Mouse (Mus musculus) left cerebral cortex, adult 18-20 months (tissue): ENCODE measurements at regions not wholly inside any gene's neighbourhood (a gene's known extent, or its start where the extent isn't known, plus 50 kb on each side); places are given as distances from the start of the nearest gene placed in this dataset.
A peak's percentile ranks its signal among the peaks of the same experiment; 100 is the strongest.

ENCODE experiments used
- DNase-seq, 2 experiments: peaks; one replicate each; pipeline ENCODE4 v3.0.0; 2021 to 2022; ENCODE audit warnings: low spot score in 2 of 2, mixed read lengths in 1 of 2

DNA sequence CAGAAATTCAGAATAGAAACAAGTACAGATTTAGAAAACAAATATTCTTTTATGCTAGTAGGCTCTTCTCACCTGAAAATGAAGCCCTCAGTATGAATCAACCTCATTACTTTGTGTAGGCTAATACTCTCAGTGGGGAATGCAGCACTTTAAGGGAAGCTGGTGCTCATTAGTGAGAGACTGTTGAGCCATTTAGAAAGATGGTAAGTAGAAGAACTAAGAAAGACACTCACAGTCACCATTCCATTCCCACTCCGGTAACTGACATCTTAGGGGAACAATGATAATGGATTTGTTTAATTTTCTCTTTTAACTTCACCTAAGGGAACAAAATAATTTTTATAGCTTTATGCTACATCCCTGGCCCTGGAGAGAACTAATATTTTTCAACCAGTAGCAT is 648.0 kb upstream of the Nova1 start:
- DNase-seq, result no peak

DNA sequence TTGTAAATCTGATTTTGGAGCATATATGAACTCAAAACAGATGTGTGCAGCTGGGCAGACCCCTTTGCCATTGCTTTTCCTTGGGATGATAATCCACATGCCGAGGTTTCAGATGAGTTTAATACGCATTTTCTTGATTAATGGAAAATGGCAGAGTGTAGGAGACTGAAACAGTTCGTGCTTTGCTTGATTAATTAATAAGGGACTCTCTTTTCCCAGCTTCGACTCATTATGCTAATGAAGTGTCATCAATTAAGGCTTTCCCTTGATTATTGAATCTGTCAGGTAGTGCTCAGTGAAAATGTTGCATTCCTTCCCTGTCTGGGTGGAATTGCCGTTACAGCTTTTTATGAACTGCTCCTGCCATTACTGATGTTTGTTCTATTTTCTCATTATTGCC is 647.2 kb upstream of the Nova1 start:
- DNase-seq, result no peak

DNA sequence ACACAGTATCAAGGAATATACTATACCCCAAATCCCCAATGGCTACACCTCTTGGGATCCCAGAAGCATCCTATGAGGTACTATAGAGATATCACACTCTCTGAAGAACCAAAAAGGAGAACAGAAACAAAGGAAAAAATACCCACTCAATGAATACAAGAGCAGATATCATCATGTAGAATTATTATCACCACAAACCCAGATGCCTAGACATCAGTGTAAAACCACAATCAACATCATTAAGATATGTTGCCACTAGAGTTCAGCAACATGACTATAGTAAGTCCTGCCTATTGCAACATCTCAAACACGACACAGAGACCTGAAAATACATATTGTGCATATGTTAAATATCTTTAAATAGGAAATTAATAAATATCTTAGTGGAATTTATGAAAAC is 612.9 kb upstream of the Nova1 start:
- no peak for DNase-seq

DNA sequence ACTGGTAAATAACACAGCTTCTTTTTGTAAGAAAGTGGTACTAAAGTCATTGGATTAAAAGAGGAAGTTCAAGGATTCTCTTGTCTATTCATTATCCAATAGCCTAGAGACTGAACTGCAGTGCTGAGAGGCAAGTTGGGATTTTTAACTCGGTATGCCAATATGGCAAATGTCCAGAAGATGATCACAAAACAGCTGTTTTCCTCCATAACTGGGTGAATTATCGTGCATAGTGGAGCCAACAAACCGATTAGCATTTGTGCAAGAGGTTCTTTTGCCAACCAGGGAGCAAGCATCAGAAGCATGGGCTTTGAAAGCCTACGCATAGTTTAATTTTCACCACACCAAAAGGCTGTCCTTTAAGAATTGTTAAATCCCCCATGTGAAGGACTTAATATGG is 593.5 kb upstream of the Nova1 start:
- no peak for DNase-seq

DNA sequence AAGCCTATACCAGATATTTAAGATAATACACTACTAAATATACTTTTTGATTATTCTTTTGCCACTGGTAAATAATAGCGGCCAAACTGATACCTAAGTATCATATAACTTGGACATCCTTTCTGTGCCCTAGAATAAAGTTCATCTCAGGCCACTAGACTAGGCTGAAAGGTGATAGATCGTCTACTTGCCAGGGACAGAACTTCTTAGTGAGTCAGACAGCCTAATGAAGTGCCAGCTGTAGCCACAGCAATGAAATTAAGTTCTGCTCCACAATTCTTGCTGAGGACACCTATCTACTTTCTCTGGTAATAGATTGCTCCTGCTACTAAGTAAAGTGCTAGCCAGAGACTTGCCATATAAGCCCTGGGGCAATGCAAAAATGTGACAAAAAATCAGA is 587.8 kb upstream of the Nova1 start:
- no peak for DNase-seq

DNA sequence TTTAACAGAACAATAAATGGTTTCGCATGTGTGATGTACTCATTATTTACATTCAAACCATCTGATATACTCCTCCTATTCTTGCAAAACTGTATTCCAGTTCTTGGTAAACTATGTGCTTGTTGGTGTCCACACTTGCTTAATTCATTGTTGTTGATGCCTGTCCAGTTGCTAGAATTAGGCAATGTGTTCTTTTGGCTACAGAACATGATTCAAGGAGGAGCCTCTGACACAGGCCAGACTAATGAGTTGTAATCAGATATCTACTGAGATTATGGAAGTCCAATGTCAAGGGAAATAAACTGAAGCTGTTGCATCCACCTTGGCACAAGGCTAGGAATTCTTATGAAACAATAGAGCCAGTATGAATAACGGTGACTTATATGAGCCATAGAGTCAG is 587.4 kb upstream of the Nova1 start:
- no peak for DNase-seq

DNA sequence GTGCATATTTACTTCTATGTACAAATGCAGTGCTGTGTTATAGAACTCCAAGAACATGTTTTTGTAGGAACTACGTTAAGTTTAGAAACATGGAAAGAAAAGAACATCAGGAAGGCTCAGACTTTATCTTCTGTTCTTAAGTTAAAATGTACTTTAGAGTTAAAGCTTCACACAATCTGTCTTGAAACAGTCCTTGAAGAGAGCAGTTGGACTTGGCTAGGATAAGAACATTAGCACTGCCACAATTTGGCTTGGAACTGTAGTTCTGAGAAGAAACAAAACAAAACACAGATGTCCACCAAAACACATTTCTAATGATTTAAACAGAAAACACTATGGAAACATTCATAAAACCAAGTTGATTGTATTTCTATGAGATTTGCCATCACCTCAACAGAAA is 564.5 kb upstream of the Nova1 start:
- no peak for DNase-seq

DNA sequence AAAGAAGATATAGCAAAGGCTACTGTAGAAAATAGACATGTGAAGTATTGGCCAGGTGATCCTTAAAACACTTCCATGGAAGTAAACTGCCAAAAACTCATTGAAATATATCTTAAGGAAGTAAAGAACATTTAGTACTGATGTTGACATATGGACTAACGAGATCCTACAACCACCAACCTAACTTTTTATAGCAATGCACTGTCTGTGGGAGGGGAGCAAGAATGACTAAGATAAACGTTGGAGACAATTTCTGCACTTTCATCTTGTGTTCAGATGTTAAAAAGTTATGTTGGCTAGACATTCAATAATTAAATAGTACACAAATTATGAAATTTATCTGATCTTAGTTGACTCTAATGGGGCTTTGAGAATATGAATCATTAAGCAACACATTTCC is 534.5 kb upstream of the Nova1 start:
- DNase-seq, result no peak

DNA sequence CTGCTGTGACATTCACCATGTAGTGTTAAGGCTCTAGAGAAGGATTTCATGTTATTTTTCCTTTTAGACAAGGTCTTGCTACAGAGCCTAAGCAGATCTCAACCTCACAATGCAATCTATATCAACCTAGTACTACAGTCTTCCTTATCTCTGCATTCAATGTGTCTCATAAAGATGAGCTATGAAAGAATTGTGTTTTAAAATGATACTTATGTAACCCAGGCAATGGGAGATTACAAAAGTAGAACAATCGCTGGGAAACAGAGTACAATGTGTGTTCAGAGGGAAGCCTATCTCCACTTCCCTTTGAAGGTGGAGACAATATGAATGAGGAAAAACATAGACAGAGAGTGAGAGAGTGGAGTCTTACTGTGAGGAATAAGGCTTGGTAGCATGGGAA is 532.5 kb upstream of the Nova1 start:
- no peak for DNase-seq

DNA sequence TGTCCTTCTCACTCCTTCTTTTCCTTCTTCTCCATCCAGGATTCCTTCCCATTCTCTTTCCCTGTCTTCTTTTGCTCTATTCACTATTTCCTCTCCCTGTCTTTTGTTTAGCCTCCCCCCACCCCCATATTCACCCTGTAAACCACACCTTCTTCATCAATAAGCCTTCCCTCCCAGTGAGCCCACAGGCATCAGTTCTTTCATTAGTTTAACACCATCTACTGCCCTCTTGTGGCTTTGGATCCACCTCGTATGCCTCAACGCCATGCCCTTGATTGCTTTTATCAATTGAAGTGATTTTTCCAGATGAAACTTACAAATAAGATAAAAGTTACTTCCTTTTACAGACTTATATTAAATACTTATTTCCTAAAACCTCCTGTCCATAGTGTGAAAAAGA is 494.7 kb upstream of the Nova1 start:
- peak; percentile 9 to 17 for DNase-seq

DNA sequence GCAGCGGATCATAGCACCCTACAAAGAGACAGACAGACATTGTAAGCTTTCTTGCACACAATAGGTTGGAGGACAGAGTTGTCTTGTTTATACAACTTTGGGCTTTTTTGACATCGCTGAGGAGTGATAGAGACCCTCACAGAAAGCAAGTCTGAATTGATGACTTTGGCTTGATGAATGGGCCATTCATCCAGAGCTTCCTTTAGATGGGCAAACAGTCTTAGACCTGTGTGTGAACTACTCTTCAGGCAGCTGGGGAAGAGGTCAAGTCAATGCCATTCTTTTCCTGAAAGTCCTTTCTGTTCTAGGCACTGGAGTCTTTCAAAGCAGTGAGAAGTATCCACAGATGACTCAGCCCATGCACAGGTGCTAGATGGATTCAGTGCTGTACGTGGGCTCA is 457.2 kb upstream of the Nova1 start:
- no peak for DNase-seq

DNA sequence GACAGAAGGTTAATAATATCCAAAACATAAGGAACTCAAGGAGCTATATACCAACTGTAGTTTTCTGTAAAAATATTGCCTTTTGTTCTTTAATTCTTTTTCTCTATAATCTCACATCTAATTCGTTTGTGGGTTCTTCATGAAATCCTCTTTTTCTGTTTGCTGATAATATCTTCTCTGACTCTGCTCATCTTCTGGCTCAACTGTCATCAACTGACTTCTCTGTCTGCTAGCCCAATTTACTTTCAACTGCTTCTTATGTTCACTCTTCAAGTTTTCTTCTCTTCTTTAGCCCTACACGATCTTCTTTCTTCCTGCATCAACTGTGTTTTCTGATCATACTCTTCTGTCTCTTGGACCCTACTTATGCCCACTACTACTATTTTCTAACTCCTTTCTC is 453.6 kb upstream of the Nova1 start:
- no peak for DNase-seq

DNA sequence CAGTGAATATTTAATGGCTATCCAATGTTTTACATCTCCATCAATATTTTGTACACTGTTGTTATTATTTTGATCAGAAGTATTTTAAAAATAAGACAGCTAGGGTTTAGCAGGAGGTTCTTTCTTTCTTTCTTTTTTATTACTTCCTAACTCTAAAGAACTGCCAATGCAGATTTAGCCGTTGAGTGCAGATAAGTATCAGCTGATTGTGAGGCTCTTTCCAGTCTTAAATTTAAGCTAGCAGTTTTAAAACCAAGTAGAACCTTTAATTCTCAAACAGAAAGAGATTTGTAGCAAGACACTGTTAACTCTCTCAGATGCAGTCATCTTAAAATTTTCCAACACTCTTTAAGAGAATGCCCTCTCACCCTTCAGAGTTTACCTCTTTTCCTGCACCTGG is 445.4 kb upstream of the Nova1 start:
- DNase-seq, result no peak

DNA sequence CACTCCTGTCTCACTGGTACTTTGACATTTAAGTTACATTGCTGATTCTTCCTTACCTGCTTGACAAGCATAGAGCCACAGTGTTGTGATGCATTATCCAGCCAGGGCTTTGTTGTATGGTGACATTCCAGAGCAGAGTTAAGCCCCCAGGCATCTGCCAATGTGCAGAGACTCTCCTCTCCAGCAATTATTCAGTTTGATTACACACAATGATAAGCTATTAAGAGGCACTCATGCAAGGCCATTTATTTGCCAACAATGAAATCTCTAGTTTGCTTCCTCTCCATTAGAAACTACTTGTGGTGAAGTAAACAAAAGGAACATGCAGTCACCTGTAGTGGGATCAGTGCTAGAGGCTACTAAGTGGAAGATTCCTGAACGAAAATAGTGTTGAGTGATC is 444.7 kb upstream of the Nova1 start:
- DNase-seq, result no peak

DNA sequence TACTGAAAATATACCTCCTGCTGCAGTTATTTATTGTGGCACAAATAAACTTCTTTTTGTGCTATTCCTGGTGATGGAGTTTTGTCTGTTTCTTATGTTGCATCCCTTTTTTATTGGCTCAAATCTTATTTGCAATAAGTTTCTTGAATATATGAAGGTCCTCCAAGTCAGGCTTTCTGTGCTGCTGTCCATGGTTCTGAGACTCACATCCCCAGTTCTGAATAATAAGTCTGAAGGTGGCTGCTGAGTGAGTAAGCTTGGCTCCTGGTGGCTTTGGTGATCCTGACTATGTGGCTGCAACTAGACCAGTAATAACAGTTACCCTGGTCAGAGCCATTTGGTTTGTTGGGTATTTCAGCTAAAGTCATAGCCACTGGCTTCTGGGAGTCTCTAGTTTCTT is 433.6 kb upstream of the Nova1 start:
- DNase-seq, result no peak

DNA sequence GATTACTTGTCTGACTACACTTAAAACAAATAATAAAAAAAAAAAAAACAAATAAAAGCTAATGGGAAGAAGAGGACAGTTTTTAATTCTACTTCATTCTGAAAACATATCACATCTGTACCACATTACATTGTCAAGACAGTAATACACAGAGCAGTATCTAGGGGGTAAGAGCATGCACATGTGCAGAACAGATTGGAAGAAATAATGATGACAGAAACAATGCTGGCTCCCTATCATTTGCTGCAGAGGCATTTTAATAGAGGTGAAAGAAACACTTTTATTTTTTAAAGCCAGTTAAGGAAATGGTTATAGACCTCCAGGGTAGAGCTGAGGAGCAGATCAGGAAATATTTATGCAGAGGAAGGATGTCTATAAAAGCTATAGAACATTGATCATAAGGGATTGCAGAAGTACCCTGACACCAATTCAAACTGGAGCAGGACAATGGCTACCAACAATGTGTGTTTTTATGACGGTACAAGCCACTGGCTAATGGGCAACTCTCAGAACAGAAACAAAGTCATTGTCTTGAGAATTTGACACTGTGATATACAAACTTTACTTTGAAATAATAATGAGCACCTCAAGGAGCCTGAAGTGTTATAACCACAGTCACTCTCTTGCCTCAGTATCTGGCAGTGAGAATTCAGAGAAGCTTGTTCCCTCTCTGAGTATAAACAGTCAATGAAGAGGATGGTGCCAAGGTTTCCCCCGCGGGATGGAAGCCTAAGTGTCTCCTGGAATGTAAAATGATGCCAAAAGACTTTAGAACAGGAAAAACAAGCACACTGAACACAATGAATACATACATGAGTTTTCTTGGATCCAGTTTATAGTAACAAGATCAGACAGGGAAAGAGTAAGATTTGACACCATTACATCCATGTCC is 425.1 kb upstream of the Nova1 start:
- no peak for DNase-seq

DNA sequence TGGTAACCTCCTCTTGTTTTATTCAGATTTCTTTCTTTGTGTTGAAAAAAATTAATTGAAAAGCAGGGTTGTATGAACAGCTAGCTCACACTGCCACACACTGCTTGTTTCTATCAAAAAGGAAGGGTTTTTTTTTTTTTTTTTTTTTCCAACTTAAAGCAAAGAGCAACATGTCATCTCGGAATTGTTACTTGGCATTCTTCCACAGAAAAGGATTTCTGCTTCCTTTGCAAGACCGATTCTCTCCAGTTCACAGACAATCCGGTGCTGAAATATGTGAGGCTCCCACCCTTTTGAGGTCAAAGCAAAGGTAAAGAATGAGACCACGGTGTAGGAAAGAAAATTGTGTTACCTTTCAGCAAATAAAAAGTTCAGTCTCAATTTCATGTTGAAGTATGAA is 401.3 kb upstream of the Nova1 start:
- DNase-seq, result no peak

DNA sequence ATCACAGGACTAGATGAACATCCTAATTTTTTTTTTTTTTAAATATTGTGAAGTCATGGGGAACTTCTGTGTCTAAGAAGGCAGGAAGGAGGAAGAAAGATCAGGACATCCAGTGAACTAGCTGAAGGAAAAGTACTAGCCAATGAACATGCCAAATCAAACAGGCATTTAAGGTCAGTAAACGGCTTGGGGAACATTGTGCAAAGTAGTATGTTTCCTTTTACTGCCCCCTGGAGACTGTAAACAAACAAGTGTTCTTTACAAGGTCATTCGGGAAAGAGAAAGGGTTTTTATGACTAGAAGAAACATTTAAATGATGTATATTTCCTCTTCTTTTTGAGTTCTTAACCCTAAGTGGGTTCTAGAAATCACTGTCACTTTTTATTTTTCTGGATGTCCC is 400.6 kb upstream of the Nova1 start:
- DNase-seq, result no peak

DNA sequence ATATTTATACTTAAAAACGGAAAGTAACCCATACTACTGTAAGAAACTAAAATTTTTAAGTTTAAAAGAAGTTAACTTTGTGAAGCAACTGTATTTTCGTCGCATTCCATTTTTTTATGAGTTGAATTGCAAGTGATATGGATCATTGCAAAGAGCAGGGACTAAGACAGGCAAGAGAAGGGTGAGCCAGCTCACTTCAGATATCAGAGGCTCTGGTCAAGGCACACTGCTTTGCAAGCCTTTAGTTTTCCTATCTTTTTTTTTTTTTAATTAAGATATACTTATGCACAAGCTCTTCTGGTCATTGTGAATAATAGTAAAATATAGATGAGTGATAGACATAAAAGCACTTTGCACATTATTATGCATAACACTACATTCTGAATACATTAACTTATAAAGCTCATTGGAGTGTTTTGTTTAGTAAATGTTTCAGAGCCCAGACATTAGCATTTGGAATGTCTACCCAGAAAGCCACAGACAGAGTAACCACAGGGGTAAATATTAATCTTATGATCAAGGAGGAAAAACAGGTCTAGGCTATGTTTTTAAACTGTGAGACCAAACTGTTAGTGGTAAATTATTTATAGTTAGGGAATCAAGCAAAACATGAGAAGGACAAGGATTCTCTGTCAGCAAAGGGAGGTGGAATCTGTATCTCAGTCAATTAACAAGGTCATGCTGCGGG is 392.8 kb upstream of the Nova1 start:
- DNase-seq, result no peak

DNA sequence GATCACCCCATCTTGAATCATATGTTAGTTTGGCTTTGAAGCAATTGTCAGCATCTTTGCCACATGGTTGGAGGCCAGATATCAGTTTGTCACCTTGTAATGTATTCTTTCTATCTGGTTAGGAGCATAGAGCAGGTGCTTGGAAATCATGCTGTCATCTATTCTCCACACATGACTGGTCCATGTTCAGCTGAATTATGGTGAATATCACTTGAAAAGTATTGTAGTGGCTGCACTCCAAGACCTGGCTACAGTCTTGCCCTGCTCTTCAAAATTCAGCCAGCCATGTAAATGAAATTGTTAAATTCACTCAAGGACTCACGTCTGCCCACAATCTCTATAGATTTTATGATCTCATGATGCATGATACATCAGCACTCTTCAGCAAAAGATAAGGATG is 384.2 kb upstream of the Nova1 start:
- no peak for DNase-seq

DNA sequence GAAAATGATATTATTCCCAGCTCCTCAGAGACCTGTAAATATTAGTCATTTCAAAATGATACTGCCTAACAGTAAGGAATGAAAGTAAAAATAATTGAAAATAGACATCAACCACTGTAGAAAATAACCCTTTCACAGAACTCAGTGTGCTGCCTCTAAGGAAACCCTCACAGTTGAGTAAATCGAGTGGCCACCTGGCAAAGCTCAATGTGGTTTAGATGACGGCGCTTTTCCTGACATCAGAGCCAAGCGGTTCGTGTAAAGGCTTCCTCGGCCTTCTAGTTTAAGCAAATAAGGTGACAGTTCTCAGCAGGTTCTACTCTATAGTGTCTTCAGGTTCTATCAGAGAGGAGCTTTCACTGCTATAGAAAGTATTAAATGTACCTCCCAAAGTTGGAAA is 379.9 kb upstream of the Nova1 start:
- no peak for DNase-seq

DNA sequence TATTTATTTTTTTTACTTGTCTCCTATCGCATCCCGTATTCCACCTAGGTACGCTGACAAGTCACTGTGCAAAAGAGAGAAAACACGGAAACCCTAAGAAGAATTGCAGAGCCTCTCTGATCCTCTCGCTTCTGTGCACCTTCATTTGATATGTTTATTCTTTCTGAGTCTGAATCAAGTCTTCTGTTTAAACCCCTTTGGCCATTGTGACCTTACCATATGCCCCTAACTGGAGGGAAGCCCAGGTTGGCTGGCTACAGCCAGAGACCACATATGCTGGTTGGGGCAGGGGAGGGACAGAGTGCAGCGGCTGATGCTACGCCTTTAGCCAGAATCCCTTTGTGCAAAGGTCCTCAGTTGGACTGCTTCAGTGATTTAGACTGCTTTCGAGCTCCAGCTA is 346.0 kb upstream of the Nova1 start:
- DNase-seq, result peak; percentile 2 to 7
